Mouse (Mus musculus) liver, embryonic 11.5 days (tissue): ENCODE data around the gene Card14. TPM values are rescaled to one million over a fixed set of nuclear protein-coding genes. Genes with fewer than 3 reads are reported as not detected.
"Not testable (repeated sequence)": the region's sequence is repeated elsewhere in the genome, so short reads cannot be mapped to it uniquely, and the experiment has no call there.

Experiments
- ATAC-seq: fragments of 200-750 bp; cut with Nextera tagmentation; replicated peaks from 2 replicates; pipeline ENCODE4 v1.8.0; 2017; ENCODE audit warnings: moderate number of reproducible peaks, mild to moderate bottlenecking, moderate TSS enrichment, moderate library complexity; ENCODE audit not compliant: low FRiP score
- DNase-seq: peaks from one replicate; pipeline ENCODE4 v3.0.0-alpha.2; 2017; ENCODE audit warnings: low spot score
- H3K27ac ChIP-seq: fragments of 300-500 bp; sonication (generic); 2 replicates; pipeline ENCODE4 v1.5.1; 2014; ENCODE audit warnings: mild to moderate bottlenecking, low read depth, low read length, control low read depth
- H3K27me3 ChIP-seq: fragments of 300-500 bp; sonication (generic); replicated peaks from 2 replicates; pipeline ENCODE4 v1.6.1; 2014; ENCODE audit warnings: low read length, mixed read lengths; ENCODE audit not compliant: control insufficient read depth, insufficient read depth
- H3K36me3 ChIP-seq: fragments of 300-500 bp; sonication (generic); 2 replicates; pipeline ENCODE4 v1.6.1; 2014; ENCODE audit warnings: mild to moderate bottlenecking, low read length, moderate library complexity, mixed read lengths; ENCODE audit not compliant: control insufficient read depth, insufficient read depth
- H3K4me1 ChIP-seq: fragments of 300-500 bp; sonication (generic); replicated peaks from 2 replicates; pipeline ENCODE4 v1.6.1; 2014; ENCODE audit warnings: low read length, mixed read lengths; ENCODE audit not compliant: control insufficient read depth, insufficient read depth
- H3K4me2 ChIP-seq: fragments of 300-500 bp; sonication (generic); 2 replicates; pipeline ENCODE4 v1.6.1; 2014; ENCODE audit warnings: mild to moderate bottlenecking, control low read depth, moderate library complexity
- H3K4me3 ChIP-seq: fragments of 300-500 bp; sonication (generic); 2 replicates; pipeline ENCODE4 v1.5.1; 2014; ENCODE audit warnings: low read depth, low read length, control low read depth
- H3K9ac ChIP-seq: fragments of 300-500 bp; sonication (generic); 2 replicates; pipeline ENCODE4 v1.6.1; 2014; ENCODE audit warnings: low read depth, low read length, control low read depth
- H3K9me3 ChIP-seq: fragments of 300-500 bp; sonication (generic); 2 replicates; pipeline ENCODE4 v1.6.1; 2016; ENCODE audit warnings: low read length, inconsistent platforms, mixed read lengths; ENCODE audit not compliant: control insufficient read depth
- WGBS: fragments of 180-500 bp; shearing (Covaris S2); extraction: QIAGEN DNeasy Blood & Tissue Kit; methylation state at CpG from one replicate; pipeline ENCODE4 v1.1.7; 2014; 5-methylcytosine and 5-hydroxymethylcytosine counted together
- polyA plus RNA-seq: library from polyadenylated mRNA; unstranded; fragments of >200 nt; fragmentation: Nextera tagmentation; extraction: Ambion mirVana; gene quantifications from 2 replicates; pipeline ENCODE4 v1.2.1, GENCODE M21; 2014

Gene Card14
- polyA plus RNA-seq, 1 experiment from 2014 or later = 0.37 TPM

DNA sequence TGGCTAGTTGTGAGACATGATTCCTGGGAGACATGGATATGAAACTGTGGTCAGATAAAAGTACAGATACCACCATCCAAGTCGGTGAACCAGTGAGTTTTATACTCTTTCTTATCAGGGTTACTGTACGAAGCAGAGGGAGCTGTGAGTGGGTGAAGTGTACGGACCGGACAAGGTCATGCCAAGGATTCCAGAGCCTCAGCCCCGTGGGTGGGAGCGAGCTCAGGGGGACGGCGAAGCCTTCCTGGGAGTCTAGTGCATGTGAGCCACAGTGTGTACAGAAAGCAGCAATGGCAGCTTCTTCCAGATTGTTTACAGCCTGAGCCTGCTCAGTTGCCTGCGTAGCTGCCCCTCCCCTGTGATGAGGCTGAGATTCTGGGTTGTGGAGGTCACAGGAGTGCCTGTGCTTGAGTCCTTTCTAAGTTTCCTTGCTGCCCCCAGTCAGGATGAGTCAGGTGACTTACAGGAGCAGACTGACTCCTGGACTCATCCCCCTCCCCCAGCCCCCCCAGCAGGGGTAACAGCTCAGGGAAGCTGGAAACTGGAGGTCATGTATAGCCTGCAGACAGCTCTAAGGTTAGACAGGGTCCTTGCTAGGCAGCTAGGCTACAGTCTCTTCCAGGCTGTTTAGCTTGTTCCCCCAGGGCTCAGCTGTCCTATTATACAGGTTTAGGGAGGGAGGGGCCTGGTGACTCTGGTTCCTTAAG lies 74.2 kb downstream of the Card14 start:
- no peak overlapping the region for H3K4me2 ChIP-seq
- WGBS = 68% methylated on average over 9 of the region's 9 CpGs
- no peaks in the 10 kb centered on the region for H3K9me3 ChIP-seq
- no peak for DNase-seq
- H3K4me3 ChIP-seq = no peak overlapping the region
- no peak for ATAC-seq
- no peaks in the 10 kb centered on the region for H3K4me1 ChIP-seq
- H3K27me3 ChIP-seq = no peaks in the 10 kb centered on the region
- H3K27ac ChIP-seq = no peak overlapping the region
- H3K36me3 ChIP-seq = peaks cover 4% of the 10 kb centered on the region; the same call in 1 of the 2 replicates
- H3K9ac ChIP-seq = no peak overlapping the region

DNA sequence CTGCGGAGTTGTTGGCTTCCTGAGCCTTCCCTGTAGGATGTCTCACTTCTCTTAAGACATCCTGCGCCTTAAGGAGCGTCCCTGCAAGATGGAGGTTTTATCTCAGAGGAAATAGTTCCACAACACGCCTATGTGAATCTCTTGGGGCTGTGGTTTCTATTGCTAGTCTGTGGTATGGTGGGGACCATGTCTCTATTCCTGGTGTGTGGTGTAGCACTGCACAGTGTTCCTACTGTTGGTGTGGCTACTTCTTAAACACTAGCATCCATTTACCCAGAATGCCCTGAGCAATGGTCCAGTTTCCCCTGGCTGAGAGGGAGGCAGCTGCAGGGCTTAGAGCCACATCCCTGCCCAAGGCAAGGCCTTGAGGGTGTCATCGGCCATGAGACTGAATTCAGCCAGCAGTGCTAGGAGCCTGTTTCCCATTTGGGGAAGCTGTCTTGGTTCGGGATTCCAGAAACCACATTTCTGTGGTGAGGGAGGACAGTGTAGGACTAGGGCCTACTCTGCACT lies 74.8 kb downstream of the Card14 start:
- H3K4me2 ChIP-seq = no peak overlapping the region
- H3K27me3 ChIP-seq = no peaks in the 10 kb centered on the region
- no peak overlapping the region for H3K4me3 ChIP-seq
- H3K9me3 ChIP-seq = no peaks in the 10 kb centered on the region
- H3K9ac ChIP-seq = no peak overlapping the region
- no peak for ATAC-seq
- H3K27ac ChIP-seq = no peak overlapping the region
- peaks cover 2% of the 10 kb centered on the region; the same call in 1 of the 2 replicates for H3K36me3 ChIP-seq
- H3K4me1 ChIP-seq = no peaks in the 10 kb centered on the region; the same call in 1 of the 2 replicates
- DNase-seq = no peak
- 47% methylated on average over 6 of the region's 6 CpGs for WGBS

DNA sequence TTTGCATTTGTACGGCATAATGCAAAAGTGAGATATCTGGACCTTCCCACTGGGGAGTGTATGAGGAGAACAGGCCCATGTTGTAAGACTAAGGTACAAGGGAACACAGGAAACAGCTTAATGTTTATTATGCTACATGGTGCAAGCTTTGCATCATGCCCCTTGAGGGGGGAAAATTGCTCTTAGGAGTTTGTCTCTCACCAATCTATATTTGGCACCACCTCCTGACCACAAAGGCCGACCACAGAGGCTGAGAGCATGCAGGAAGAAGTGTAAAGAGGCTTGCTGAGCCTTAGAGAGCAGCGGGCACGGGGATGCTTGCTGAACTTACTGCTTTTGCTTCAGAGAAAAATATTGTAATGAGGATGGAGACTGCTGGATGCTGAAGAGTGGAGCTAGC lies 77.3 kb downstream of the Card14 start:
- H3K4me1 ChIP-seq = peaks cover 5% of the 10 kb centered on the region; the same call in 1 of the 2 replicates

DNA sequence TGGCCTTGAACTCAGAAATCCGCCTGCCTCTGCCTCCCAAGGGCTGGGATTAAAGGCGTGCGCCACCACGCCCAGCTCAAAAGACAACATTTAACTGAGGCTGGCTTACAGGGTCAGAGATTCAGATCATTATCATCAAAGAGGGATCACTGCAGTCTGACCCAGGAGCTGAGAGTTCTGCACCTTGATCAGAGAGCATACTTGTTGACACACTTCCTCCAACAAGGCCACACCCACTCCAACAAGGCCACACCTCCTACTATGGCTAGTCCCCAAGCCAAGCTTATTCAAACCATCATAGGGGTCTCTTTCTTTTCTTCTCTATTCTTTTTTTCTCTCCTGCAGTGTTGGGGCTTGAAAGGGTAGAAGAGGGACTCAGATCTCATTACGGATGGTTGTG lies 78.7 kb downstream of the Card14 start:
- DNase-seq = no peak
- 91% methylated on average over 5 of the region's 5 CpGs for WGBS
- no peak for ATAC-seq
- Histone ChIP-seq H3K36me3 (peaks cover 1% of the 10 kb centered on the region; the same call in 1 of the 2 replicates), H3K4me2 (no peak overlapping the region), H3K27me3 (no peaks in the 10 kb centered on the region; the same call in 1 of the 2 replicates), H3K9ac (no peak overlapping the region), H3K4me1 (peaks cover 9% of the 10 kb centered on the region), H3K27ac (no peak overlapping the region), H3K4me3 (no peak overlapping the region), H3K9me3 (no peaks in the 10 kb centered on the region)

More for the DNA sequence above, 77.3 kb downstream of the Card14 start:
- Histone ChIP-seq H3K27me3 (no peaks in the 10 kb centered on the region), H3K9me3 (no peaks in the 10 kb centered on the region), H3K36me3 (peaks cover 2% of the 10 kb centered on the region; the same call in 1 of the 2 replicates), H3K9ac (no peak overlapping the region), H3K4me2 (no peak overlapping the region), H3K4me3 (no peak overlapping the region), H3K27ac (no peak overlapping the region)
- no peak for DNase-seq
- no peak for ATAC-seq
- WGBS = 43% methylated on average over 4 of the region's 4 CpGs

DNA sequence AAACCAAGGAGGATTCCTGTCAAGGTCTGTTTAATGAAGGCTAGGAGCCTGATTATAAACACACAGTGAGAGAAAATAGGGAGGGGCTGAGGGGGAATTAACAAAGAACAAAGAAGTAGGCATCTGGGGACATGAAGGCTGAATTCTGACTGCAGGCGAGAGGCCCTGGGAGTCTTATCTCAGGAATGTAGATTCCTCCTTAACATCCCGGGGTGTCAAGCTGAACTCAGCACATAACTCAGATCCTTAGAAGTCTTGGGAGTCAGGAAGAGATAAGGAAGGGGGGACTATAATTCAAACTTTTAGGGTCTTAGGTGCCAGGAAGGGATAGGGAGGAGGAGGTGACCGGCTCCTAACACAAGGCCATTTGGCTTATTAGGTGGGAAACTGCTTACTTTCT lies 79.7 kb downstream of the Card14 start:
- not testable (repeated sequence) for H3K9me3 ChIP-seq, H3K36me3 ChIP-seq, ATAC-seq, H3K4me2 ChIP-seq, H3K4me3 ChIP-seq, H3K27me3 ChIP-seq, H3K27ac ChIP-seq, H3K9ac ChIP-seq, DNase-seq
- WGBS = 10% methylated on average over 3 of the region's 3 CpGs
- H3K4me1 ChIP-seq = peaks cover 18% of the 10 kb centered on the region

DNA sequence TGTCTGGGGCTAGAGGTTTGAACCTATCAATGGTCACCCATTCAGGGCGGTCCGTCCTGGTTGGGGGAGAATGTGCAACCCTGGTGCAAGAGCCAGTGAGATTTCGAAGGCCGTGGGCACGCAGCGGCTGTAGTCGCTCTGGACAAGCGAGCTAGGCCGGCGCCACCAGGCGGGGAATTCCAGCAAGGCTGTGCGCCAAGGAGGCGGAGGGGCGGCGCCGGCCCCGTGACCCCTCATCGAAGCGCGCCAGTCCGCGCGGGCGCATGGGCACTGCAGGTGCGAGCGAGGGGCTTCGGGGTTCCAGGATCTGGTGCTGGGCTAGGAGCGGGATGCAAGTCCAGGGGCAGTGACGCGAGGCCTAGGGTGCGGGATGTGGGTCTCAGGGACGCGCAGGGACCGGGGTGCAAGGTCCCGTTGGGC lies 82.3 kb downstream of the Card14 start:
- Histone ChIP-seq H3K4me2 (peak overlapping the region; percentile 99), H3K9me3 (no peaks in the 10 kb centered on the region), H3K4me1 (peaks cover 29% of the 10 kb centered on the region), H3K27ac (peak overlapping the region; percentile 73; the same call in 1 of the 2 replicates), H3K36me3 (no peaks in the 10 kb centered on the region), H3K9ac (peak overlapping the region; percentile 74), H3K27me3 (peaks cover 3% of the 10 kb centered on the region), H3K4me3 (peak overlapping the region; percentile 75)
- peak; percentile 6; the same call in 1 of the 2 replicates for ATAC-seq
- 1% methylated on average over 35 of the region's 35 CpGs for WGBS
- DNase-seq = peak; percentile 78

DNA sequence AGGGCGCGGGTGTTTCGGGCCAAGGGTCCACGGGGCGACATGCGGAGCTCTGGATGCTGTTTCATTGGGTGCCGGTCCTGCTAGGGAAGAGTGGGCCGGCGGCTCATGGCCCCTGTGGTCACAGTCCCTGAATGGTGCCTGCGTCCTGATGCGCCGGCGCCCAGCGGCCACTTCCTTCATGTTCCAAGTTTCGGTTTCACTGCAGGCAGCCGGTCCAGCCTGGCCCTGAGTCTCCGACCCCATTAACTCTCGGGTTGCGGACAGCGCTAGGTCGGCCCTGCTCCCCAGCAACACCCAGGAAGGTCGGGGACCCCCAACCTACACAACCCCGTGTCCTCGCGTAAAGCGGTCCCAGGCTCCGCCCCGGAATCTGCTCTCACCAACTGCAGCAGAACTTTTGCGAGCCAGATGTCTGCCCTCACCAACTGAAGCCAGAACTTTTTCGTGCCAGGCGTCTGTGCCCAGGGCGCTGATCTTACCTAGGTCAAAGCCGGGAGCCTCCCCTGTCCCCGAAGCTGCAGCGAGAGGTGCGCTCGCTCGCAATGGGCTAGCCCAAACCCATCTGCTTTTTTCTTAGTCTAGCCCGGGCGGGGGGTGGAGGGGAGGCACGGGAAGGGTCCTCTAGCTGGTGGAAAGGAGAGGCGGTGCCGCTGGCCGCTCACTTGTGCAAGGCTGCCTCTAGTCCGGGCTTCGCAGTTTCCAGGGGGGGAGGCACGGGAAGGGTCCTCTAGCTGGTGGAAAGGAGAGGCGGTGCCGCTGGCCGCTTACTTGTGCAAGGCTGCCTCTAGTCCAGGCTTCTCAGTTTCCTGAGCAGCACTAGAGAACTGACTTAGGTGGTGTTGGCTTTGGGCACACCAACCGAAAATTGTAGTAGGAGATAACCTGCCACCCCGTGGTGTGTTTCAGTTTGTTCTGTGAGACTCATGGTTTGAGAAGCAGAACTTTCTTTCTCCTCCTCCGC lies 83.0 kb downstream of the Card14 start:
- Histone ChIP-seq H3K4me2 (peak overlapping the region; percentile 99), H3K4me1 (peaks cover 29% of the 10 kb centered on the region)
- peak; percentile 24 for ATAC-seq

DNA sequence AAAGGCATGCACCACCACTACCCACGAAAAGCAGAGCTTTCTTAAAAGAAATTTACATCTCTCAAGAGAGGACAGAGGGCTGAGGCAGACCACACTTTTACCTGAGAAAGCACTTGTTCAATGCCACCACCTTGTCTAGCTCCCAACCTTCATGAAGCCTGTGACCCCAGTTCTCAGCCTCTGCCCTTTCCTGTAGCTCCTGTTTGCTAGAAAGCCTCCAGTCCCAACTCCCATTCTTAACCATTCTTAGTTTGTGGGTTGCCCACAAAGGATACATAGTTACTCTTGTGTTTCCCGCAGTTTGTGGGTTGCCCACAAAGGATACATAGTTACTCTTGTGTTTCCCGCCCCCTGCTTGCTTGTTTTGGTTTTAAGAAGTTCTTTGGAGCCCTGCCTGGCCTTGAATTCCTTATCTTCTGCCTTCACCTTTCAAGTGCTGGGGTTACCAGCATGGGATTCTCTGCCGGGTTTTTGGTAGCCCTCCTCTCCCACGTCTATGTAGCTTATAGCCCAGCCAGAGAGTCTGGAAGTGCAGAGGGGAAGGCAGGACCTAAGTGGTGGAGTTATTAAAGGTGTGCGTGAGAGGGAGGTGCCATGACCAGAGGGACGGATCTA lies 83.9 kb downstream of the Card14 start:
- ATAC-seq = peak; percentile 35
- peak overlapping the region; percentile 73 for H3K27ac ChIP-seq
- H3K36me3 ChIP-seq = no peaks in the 10 kb centered on the region
- no peaks in the 10 kb centered on the region for H3K9me3 ChIP-seq
- H3K4me1 ChIP-seq = peaks cover 29% of the 10 kb centered on the region
- 27% methylated on average over 7 of the region's 7 CpGs for WGBS
- peak; percentile 45 for DNase-seq
- peaks cover 5% of the 10 kb centered on the region for H3K27me3 ChIP-seq
- peak overlapping the region; percentile 99 for H3K4me2 ChIP-seq
- H3K9ac ChIP-seq = peak overlapping the region; percentile 58; the same call in 1 of the 2 replicates
- H3K4me3 ChIP-seq = peak overlapping the region; percentile 75

More for the DNA sequence above, 83.0 kb downstream of the Card14 start:
- Histone ChIP-seq H3K9ac (peak overlapping the region; percentile 74), H3K27me3 (peaks cover 5% of the 10 kb centered on the region), H3K27ac (peak overlapping the region; percentile 73), H3K9me3 (no peaks in the 10 kb centered on the region), H3K36me3 (no peaks in the 10 kb centered on the region), H3K4me3 (peak overlapping the region; percentile 75)
- DNase-seq = peak; percentile 77
- 2% methylated on average over 53 of the region's 53 CpGs for WGBS
